Comparison of ENCODE assay signal across 11 mouse cellular contexts in genomic region chr7:75701761-75702160, GRCm38 (mm10).
A peak's percentile ranks its signal among the peaks of the same experiment; 100 is the strongest.
DNase-seq lines count a peak whose midpoint lies in the region; ATAC-seq and TF ChIP-seq lines count a peak whose summit lies in the region.
"Had no signal": no experiment of that assay in that cellular context is flagged by ENCODE, and none has a peak within 500 bp of the region (broad histone marks: within the 10 kb centered on the region; RNA-seq: fewer than 3 reads in every experiment).

No protein-coding gene starts in this region.

- no peaks in the 10 kb centered on the region for H3K27me3 ChIP-seq in heart, embryonic 16.5 days (ENCODE audit: control insufficient read depth, insufficient read depth, low read length)
- H3K27me3 ChIP-seq in heart, embryonic 12.5 days (replicated peaks), result no peaks in the 10 kb centered on the region
- no peaks in the 10 kb centered on the region for H3K27me3 ChIP-seq in thymus, adult 2 months (ENCODE audit: control insufficient read depth, insufficient read depth, low read length)
- H3K27me3 ChIP-seq: hindbrain, embryonic 15.5 days; neural tube, embryonic 13.5 days had no signal

- H3K4me3 ChIP-seq in heart, embryonic 16.5 days (ENCODE audit: low read length), result peak overlapping the region; percentile 5; the same call in 1 of the 2 replicates
- H3K4me3 ChIP-seq in heart, embryonic 12.5 days, result no peak overlapping the region
- H3K4me3 ChIP-seq in brown adipose tissue, adult 24 weeks (ENCODE audit: insufficient read depth, low read depth, low read length), result peak overlapping the region; percentile 30
- peak overlapping the region; percentile 57 for H3K4me3 ChIP-seq in thymus, adult 2 months (ENCODE audit: control insufficient read depth, insufficient read depth, low read length)
- H3K4me3 ChIP-seq: hindbrain, embryonic 15.5 days; neural tube, embryonic 13.5 days had no signal

- DNase-seq in thymus, adult 2 months, result peak; percentile 58
- DNase-seq in Muller cell, postnatal 12 days (ENCODE audit: inconsistent ontology term), result no peak
- DNase-seq in cerebellum, postnatal 10 days, result no peak
- no peak for DNase-seq in retina, embryonic 14.5 days (ENCODE audit: low spot score)
- DNase-seq: cerebellum, adult 2 months had no signal

- no peak overlapping the region; the same call in 1 of the 2 replicates for H3K27ac ChIP-seq in heart, embryonic 16.5 days (ENCODE audit: low read length)
- H3K27ac ChIP-seq in heart, embryonic 12.5 days (ENCODE audit: poor library complexity, severe bottlenecking), result no peak overlapping the region
- peak overlapping the region; percentile 4; the same call in 1 of the 2 replicates for H3K27ac ChIP-seq in brown adipose tissue, adult 24 weeks (replicated peaks; ENCODE audit: low read depth, low read length)
- H3K27ac ChIP-seq in thymus, adult 2 months (ENCODE audit: control insufficient read depth, insufficient read depth, low read length), result peak overlapping the region; percentile 92
- H3K27ac ChIP-seq: hindbrain, embryonic 15.5 days; neural tube, embryonic 13.5 days had no signal

- peaks cover 34% of the 10 kb centered on the region for H3K36me3 ChIP-seq in heart, embryonic 16.5 days (ENCODE audit: control insufficient read depth, insufficient read depth)
- H3K36me3 ChIP-seq in heart, embryonic 12.5 days, result peaks cover 54% of the 10 kb centered on the region
- peaks cover 48% of the 10 kb centered on the region for H3K36me3 ChIP-seq in thymus, adult 2 months (ENCODE audit: control insufficient read depth, insufficient read depth, low read length)
- H3K36me3 ChIP-seq: hindbrain, embryonic 15.5 days had no signal

- no peak for ATAC-seq in heart, embryonic 16.5 days (replicated peaks; ENCODE audit: extremely low read depth, insufficient read depth, low FRiP score)
- no peak for ATAC-seq in heart, embryonic 12.5 days (ENCODE audit: insufficient number of reproducible peaks, low FRiP score)
- ATAC-seq in megakaryocyte, adult 5-6 weeks (ENCODE audit: poor library complexity, severe bottlenecking), result peak; percentile 70

- no peak for TF ChIP-seq CTCF in thymus, adult 2 months (IDR thresholded peaks at IDR 0.05; ENCODE audit: borderline replicate concordance, control insufficient read depth, extremely low read depth, insufficient read depth, low read length, poor library complexity)

- 67% methylated on average over 7 of the region's 7 CpGs for WGBS in heart, embryonic 16.5 days
- 68% methylated on average over 7 of the region's 7 CpGs for WGBS in heart, embryonic 12.5 days
- WGBS in thymus, adult 2 months, result 2% methylated on average over 7 of the region's 7 CpGs

- no peak overlapping the region for H3K9ac ChIP-seq in heart, embryonic 16.5 days (ENCODE audit: low read length)
- no peak overlapping the region for H3K9ac ChIP-seq in heart, embryonic 12.5 days
- H3K9ac ChIP-seq: hindbrain, embryonic 15.5 days; neural tube, embryonic 13.5 days had no signal

- TF ChIP-seq POLR2A in thymus, adult 2 months (IDR thresholded peaks at IDR 0.05; ENCODE audit: control insufficient read depth, extremely low read depth, insufficient read depth, low read length, poor library complexity), result no peak

- no peaks in the 10 kb centered on the region for H3K9me3 ChIP-seq in heart, embryonic 16.5 days (replicated peaks; ENCODE audit: control insufficient read depth, low read length)
- H3K9me3 ChIP-seq in heart, embryonic 12.5 days (replicated peaks), result no peaks in the 10 kb centered on the region
- H3K9me3 ChIP-seq: hindbrain, embryonic 15.5 days; neural tube, embryonic 13.5 days had no signal

- no peaks in the 10 kb centered on the region for H3K4me1 ChIP-seq in heart, embryonic 16.5 days (ENCODE audit: control insufficient read depth, insufficient read depth, low read length)
- H3K4me1 ChIP-seq in heart, embryonic 12.5 days (replicated peaks), result no peaks in the 10 kb centered on the region
- no peaks in the 10 kb centered on the region for H3K4me1 ChIP-seq in brown adipose tissue, adult 24 weeks (ENCODE audit: control insufficient read depth, insufficient read depth, insufficient read length, low read length)
- peaks cover 8% of the 10 kb centered on the region for H3K4me1 ChIP-seq in thymus, adult 2 months (replicated peaks; ENCODE audit: control insufficient read depth, insufficient read depth, low read length)
- H3K4me1 ChIP-seq: hindbrain, embryonic 15.5 days; neural tube, embryonic 13.5 days had no signal

- H3K4me2 ChIP-seq in heart, embryonic 16.5 days (ENCODE audit: low read depth, low read length), result no peak overlapping the region; the same call in 1 of the 2 replicates
- H3K4me2 ChIP-seq in heart, embryonic 12.5 days, result no peak overlapping the region
- H3K4me2 ChIP-seq: hindbrain, embryonic 15.5 days; neural tube, embryonic 13.5 days had no signal

Comparison
In these comparisons a context has a peak if more than half of its experiments do, and no peak if none do; other contexts are left out.
1. H3K27ac ChIP-seq: peak in brown adipose tissue, adult 24 weeks (single experiment) and thymus, adult 2 months (single experiment); none in heart, embryonic 16.5 days (single experiment) and heart, embryonic 12.5 days (single experiment).